In genomic region chr19:55297489-55297888, GRCm38 (mm10) we compare ENCODE assay signal across 41 mouse cellular contexts. TPM values are rescaled to one million over a fixed set of nuclear protein-coding genes. Genes with fewer than 3 reads are reported as not detected.
"Had no signal": no experiment of that assay in that cellular context is flagged by ENCODE, and none has a peak within 500 bp of the region (broad histone marks: within the 10 kb centered on the region; RNA-seq: fewer than 3 reads in every experiment).

No protein-coding gene starts in this region.

- H3K27me3 ChIP-seq: heart, embryonic 12.5 days; heart, embryonic 13.5 days; heart, embryonic 15.5 days; hindbrain, embryonic 12.5 days; hindbrain, embryonic 13.5 days; hindbrain, embryonic 15.5 days; intestine, embryonic 15.5 days; kidney, embryonic 15.5 days had no signal

- H3K27ac ChIP-seq: heart, embryonic 13.5 days; heart, embryonic 15.5 days; hindbrain, embryonic 10.5 days; hindbrain, embryonic 12.5 days; hindbrain, embryonic 13.5 days; hindbrain, embryonic 14.5 days; hindbrain, embryonic 15.5 days; hindbrain, postnatal 0 days; intestine, embryonic 15.5 days; kidney, embryonic 15.5 days; kidney, postnatal 0 days; layer of hippocampus, adult 2 months; left cerebral cortex, adult 2 months had no signal

- H3K4me2 ChIP-seq: heart, embryonic 11.5 days; heart, embryonic 12.5 days; heart, embryonic 13.5 days; heart, embryonic 15.5 days; hindbrain, embryonic 12.5 days; hindbrain, embryonic 13.5 days; hindbrain, embryonic 14.5 days; hindbrain, embryonic 15.5 days; intestine, embryonic 15.5 days; kidney, embryonic 15.5 days had no signal

- ATAC-seq: hindbrain, embryonic 16.5 days; hindbrain, postnatal 0 days; inflammation-experienced regulatory T-cells, adult 6 months; intestine, embryonic 15.5 days; intestine, embryonic 16.5 days; intestine, postnatal 0 days had no signal

- H3K9ac ChIP-seq: heart, embryonic 12.5 days; heart, embryonic 13.5 days; heart, embryonic 15.5 days; hindbrain, embryonic 12.5 days; hindbrain, embryonic 13.5 days; hindbrain, embryonic 14.5 days; hindbrain, embryonic 15.5 days; intestine, embryonic 15.5 days; kidney, embryonic 15.5 days had no signal

- DNase-seq: heart, postnatal 10 days; heart, postnatal 14 days; heart, postnatal 36 days; heart, postnatal 4 days; kidney, adult 11 months; kidney, adult 18-20 months; kidney, adult 2 months; kidney, adult 8-10 months; kidney, adult 9 months; kidney, postnatal 10 days; kidney, postnatal 14 days; kidney, postnatal 25 days; kidney, postnatal 36 days; kidney, postnatal 4 days; layer of hippocampus, adult 9-11 months; layer of hippocampus, postnatal 36 days had no signal

- H3K4me1 ChIP-seq: heart, embryonic 12.5 days; heart, embryonic 15.5 days; hindbrain, embryonic 10.5 days; hindbrain, embryonic 13.5 days; hindbrain, embryonic 15.5 days; intestine, embryonic 15.5 days; kidney, embryonic 15.5 days had no signal

- H3K9me3 ChIP-seq: heart, embryonic 12.5 days; heart, embryonic 13.5 days; heart, embryonic 15.5 days; hindbrain, embryonic 10.5 days; hindbrain, embryonic 12.5 days; hindbrain, embryonic 13.5 days; hindbrain, embryonic 15.5 days; intestine, embryonic 15.5 days; kidney, embryonic 15.5 days had no signal

- H3K4me3 ChIP-seq: heart, embryonic 12.5 days; heart, embryonic 13.5 days; heart, embryonic 15.5 days; hindbrain, embryonic 10.5 days; hindbrain, embryonic 12.5 days; hindbrain, embryonic 13.5 days; hindbrain, embryonic 15.5 days; intestine, embryonic 15.5 days; kidney, embryonic 15.5 days; layer of hippocampus, adult 2 months; left cerebral cortex, adult 2 months had no signal

RNA-seq across cellular contexts. Expression of gene Gucy2g, which starts 56.5 kb away (rescaled TPM):
- total RNA-seq: heart, postnatal 4 days; hematopoietic stem cell, adult 5-6 weeks; hindbrain, postnatal 0 days had no signal
- polyA plus RNA-seq: heart, embryonic 11.5 days; heart, embryonic 13.5 days; heart, embryonic 14.5 days; heart, embryonic 15.5 days; heart, embryonic 16.5 days; heart, postnatal 0 days; hindbrain, embryonic 10.5 days; hindbrain, embryonic 11.5 days; hindbrain, embryonic 12.5 days; intestine, embryonic 14.5 days; intestine, embryonic 15.5 days had no signal
